Mouse (Mus musculus): ENCODE results near the gene Egfl7.

DNA sequence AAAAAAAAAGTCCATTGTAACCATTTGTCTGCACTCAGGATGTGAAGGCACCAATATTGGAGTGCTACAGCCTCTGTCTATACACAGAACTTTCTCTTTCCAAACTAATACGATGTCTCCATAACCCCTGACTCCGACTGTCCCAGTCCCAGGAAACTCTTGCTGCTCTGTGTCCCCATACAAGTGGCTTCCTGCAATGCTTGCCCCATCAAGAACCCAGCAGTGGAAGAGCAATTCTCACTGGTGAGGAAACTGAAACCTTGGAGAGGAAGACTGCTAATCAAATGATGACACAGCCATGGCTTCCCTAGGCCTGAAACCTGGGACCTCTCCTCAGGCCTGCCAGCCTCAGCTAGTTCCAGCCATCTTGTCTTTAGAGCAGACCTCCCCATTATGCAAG lies 18.0 kb downstream of the Egfl7 start:
- TF ChIP-seq GATA1 (IDR thresholded peaks at IDR 0.05; ENCODE audit: low read length) (no peak), TAL1 (IDR thresholded peaks at IDR 0.05; ENCODE audit: low read length) (no peak)
